Mouse (Mus musculus): Measurements from ENCODE around the gene Rtn3. TPM values are rescaled to one million over a fixed set of nuclear protein-coding genes. Genes with fewer than 3 reads are reported as not detected.

Rtn3 gene
- total RNA-seq, 2 experiments from 2014 or later = 29.4 to 85.3 TPM

DNA sequence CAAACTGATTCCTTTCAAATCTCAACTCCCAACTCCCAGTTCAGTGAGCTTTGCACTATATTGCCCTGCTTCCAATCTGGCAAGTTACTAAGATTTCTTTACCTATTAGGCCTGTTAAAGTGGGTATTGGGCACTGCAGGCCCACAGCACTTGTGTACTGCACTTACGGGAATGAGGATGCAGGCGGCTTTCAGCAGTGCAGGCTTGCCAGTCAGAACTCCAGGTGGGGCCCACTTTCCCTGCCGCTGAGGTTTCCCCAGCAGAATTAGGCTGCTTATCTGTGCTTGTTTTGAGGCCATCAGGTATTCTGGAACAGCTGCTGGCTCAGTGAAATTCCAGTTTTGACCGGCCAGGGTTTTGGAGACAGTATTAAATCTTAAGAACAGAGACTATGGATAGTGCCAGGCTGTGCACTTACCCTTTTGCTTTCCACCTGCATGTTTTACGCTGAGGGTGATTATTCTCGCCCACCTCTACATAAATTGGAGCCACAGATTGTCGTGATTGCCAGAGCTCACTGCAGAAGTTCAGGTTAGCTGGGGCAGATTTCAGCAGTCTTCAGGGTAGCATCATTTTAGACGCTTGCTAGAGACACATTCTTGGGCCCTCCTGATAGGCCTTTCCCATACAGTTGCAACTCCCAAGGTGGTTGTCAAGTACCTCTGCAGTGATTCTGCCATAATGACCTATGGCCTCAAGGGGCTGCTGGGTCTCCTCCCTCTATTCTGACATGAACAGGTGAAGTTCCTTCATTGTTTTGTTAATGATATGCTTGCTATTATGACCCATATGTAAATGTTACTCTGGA, 58.3 kb downstream of the Rtn3 start:
- no peak for ATAC-seq (replicated peaks; ENCODE audit: low FRiP score, poor library complexity, severe bottlenecking)

DNA sequence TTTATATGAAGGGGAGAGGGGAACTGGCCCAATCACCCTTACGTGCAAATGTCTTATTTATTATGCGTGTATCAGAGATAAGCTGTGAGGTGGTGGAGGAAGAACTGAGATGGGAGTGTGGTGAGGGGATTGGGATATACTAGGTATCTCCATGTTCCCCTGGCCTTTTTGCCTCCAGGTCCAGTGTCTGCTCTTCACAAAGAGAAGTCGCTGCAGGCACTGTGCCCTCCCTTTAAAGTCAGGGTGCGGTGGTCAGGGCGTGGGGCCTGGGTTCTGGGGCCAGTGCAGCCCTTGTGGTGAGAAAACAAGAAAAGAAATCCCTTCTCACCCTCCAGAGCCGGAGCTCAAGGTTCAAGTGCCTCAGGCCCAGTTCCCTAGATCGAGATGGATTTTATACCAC, 59.0 kb downstream of the Rtn3 start:
- no peak for ATAC-seq (replicated peaks; ENCODE audit: low FRiP score, poor library complexity, severe bottlenecking)

DNA sequence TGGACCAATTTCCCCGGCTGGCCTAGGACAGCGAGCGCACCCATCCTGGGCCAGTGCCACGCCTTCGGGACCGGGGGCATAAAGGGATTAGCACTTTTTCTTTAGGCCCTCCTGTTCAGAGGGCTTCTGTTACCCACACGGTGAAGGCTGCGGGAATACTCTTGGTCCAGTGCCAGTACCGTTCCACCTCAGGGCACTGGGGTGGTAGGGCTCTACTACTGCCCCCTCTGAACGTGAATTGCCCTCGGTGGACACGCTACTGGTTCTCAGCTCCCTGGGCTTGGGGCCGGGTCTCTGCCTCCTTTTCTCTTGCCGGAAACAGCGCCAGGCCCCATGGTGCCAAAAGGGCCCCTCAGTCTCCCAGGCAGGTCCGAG, 59.4 kb downstream of the Rtn3 start:
- ATAC-seq (replicated peaks; ENCODE audit: low FRiP score, poor library complexity, severe bottlenecking) = no peak

DNA sequence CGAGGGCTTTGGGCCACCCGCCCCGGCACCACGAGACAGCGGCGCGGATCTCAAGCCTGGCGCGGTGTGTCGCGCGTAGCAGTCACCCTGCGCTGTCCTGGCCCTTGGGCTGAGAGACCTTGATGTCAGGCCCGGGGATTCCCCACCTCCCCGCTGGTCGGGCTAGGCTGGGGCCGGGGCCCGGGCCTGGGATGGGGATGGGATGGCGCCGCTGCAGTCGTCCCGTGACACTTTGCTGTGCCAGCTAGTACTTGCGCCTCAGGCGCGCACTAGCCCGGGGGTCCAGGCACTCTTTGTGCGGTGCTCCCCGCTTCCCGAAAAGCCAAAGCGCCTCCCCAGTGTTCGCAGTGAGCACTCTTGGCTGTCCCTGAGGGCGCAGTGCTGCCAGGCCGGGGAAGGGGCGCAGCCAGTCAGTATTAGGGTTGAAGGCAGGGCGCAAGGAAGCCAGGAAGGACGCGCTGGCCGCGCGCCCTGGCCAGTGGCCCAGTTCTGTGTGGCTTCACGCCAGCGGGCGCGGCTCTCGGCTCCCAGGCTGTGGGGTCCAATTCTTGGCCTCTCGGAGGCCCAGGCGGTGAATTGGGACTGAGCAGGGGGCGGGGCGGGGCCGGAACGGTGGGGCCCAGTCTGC, 59.9 kb downstream of the Rtn3 start:
- no peak for ATAC-seq (replicated peaks; ENCODE audit: low FRiP score, poor library complexity, severe bottlenecking)

DNA sequence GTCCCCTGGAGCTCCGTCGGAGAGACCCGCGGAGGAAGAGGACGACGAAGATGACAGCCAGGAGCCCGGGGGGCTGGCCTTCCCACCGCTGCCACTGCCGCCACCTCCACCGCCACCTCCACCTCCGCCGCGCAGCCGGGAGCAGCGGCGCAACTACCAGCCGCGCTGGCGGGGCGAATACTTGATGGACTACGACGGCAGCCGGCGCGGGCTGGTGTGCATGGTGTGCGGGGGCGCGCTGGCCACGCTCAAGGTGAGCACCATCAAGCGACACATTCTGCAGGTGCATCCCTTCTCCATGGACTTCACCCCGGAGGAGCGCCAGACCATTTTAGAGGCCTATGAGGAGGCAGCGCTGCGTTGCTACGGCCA, 60.4 kb downstream of the Rtn3 start:
- ATAC-seq (replicated peaks; ENCODE audit: low FRiP score, poor library complexity, severe bottlenecking) = no peak

DNA sequence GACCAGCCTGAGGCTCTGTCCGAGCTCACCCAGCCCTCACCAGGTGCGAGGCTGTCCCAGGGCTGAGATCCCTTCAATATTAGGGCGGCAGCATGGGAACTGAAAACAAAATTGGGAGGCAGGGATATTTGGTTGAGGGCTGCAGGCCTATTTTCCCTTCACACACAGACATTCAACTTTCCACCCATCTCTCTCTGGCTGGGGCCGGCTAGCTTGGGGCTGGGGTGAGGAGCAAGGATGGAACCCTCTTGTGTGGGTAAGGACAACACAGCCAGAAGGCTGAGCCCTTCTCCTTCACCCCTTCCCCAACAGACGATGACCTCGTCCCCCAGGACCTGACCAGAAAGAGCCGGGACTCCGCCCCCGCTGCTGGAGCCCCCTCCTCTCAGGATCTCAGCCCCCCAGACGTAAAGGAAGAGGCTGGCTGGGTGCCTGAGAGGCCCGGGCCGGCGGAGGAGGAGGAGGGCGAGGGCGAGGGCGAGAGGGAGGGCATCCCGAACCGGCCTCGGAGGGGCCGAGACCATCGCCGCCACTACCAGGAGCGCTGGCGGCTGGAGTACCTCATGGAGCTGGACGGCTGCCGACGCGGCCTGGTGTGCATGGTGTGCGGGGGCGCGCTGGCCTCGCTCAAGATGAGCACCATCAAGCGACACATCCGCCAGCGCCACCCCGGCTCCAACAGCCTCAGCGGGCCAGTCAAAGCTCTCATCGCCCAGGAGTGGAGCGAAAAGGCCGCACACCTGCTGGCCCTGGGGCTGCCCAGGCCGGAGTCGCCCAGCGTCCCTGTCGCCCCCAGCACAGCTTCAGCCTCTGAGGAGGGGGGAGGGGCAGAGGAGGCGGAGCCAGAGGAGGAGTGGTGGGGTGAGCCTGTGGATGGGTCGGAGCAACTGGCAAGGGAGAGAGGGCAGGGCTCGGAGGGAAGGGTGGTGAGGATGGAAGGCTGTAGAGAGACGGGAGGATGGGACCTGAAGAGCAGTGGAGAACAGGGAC, 61.2 kb downstream of the Rtn3 start:
- ATAC-seq (replicated peaks; ENCODE audit: low FRiP score, poor library complexity, severe bottlenecking) = no peak

DNA sequence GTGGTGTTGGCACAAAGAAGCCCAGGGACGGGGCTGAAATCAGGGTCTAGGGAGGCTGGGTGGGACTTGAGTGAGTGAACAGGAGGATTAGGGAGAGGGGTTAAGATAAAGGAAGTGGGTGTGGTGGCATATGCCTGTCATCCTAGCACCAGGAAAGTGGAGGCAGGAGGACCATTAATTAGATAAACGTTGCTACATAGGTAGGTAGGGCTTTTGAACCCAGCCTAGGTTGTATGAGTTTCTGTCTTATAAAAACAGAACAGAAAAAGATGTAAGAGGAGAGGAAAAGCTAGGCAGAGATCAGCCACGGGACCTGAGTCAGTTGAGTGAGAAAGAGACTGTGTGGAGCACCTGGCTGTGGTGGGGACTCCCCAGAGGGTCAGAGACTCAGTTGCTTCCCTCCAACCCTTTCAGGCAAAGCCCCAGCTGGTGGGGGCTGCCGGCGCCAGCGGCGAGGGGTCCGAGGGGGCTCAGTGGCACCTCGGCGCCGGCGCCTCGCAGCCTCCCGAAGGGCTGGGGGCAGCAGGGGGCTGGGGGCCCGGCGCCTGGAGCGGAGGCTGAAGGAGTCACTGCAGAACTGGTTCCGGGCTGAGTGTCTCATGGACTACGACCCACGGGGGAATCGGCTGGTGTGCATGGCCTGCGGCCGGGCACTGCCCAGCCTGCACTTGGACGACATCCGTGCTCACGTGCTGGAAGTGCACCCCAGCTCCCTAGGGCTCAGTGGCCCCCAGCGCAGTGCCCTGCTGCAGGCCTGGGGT, 62.1 kb downstream of the Rtn3 start:
- no peak for ATAC-seq (replicated peaks; ENCODE audit: low FRiP score, poor library complexity, severe bottlenecking)

DNA sequence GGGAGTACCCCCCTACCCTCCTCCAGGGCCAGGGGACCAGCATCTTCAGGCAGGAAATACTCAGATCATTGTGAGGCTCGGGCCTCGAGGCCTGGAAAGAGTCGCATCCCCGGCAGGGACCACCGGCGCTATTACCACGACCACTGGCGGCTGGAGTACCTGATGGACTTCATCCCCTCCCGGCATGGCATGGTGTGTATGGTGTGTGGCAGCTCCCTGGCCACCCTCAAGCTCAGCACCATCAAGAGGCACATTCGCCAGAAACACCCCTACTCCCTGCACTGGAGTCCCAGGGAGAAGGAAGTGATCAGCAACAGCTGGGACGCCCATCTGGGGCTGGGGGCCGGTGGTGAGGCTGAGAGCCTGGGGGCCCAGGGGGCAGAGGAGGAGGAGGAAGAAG, 63.0 kb downstream of the Rtn3 start:
- ATAC-seq (replicated peaks; ENCODE audit: low FRiP score, poor library complexity, severe bottlenecking) = no peak

DNA sequence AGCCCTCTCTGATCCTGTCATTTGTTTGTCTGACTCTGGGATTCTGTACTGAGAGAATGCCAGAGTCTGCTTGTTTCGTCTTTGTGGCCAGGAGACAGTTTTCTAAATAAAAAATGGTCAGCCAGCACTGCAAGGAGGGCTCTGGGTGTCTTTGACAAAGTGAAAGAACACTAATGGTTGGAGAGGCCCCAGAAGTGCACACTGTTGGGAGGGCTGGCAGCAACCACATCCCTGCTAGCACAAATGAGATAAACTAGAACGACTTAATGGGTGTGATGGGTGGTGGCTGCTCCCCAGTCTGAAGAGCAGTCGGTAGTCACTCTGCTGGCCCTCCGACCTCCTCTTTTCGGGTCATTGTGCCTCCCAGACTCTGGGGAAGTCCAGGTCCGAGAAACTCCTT, 63.9 kb downstream of the Rtn3 start:
- ATAC-seq (replicated peaks; ENCODE audit: low FRiP score, poor library complexity, severe bottlenecking) = no peak

DNA sequence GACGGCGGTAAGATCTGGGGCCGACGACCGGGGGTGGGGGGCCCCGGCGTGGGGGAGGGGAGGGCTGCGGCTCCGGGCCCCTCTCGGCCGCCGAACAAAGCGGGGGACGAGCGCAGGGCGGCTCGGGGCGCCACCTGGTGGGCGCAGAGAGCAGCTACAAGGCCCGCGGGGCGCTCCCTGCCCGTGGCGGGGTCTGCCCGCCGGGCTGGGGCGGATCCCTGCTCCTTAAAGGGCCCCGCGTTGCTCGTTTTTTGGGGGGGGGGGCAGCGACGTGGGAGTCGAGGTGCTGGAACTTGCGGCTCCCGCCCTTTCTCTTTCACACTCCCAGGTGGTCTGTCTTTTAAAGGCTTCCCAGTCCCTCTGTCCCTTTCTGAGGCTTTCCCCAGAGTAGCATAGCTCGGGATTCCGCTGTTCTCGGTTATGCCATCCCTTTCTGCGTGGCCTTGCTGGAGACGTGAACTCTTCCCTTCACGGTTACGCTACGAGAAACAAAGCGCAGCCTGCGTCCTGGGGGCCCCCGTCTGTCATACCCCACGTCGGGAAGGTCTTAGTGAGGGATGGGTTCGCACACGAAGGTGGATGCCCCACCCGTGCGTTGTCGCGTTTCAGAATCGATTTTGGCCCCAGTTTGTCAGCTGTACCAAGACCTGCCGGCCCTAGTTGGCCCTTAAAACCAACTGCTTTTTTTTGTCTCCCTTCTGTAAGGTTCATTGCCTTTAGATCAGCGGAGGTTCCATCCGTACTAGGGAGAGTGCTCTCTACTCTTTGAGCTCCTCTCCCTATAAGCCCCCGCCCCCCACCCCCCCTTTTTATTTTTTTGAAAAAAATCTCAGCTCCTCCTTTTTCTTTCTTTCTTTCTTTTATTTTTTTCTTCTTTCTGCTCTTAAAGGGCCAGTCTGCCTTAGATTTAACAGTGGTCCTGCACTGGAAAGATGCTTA, 64.9 kb downstream of the Rtn3 start:
- 0 out of 2 replicates have a peak, but pooled peaks have one; percentile 54 for ATAC-seq (replicated peaks; ENCODE audit: low FRiP score, poor library complexity, severe bottlenecking)

DNA sequence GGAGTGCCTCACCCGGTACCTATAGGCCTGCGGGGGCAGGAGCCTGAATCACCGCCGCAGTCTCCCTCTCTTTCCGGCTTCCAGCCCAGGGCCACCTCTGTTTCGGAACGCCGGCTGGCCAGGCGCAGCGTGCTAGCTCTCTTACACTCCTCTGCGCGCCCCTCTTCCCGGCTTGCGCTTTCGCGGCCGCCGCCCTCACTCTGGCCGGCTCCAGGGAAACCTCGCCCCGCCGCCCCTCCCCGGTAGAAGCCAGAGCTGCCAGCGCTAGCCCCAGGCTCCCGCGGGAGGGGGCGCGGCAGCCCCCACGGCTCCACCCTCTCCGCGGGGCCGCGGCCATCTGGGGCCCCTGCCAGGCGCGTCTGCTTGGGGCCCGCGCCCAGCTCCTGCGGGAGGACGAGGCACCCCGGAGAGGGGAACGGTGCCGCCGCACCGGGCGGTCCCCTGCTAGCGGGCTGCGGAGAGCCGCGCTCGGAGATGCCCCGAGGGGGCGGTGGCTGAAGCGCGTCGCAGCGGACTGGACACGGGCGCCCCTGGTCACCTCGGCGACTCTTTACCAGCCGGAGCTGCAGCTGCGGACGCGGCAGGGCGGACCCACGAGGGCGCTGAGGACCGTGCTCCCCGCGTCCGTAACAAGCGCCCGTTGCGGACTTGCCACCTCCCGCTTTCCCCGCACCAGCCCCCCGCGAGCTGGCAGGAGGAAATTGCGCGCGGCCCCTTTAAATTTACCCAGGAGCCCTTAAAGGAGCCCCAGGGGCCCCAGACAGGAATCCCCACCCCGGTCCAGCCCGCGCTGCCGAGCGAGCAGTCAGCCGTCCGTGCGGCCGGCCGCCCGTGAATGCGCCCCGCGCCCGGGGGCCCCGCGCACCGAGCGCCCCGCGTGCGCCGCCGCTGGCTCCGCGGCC, 66.0 kb downstream of the Rtn3 start, which contains the start of gene 2700081O15Rik:
Gene 2700081O15Rik, plus strand, starts transcription at position 792 of the 902 bp plus-strand sequence.
- no peak for ATAC-seq (replicated peaks; ENCODE audit: low FRiP score, poor library complexity, severe bottlenecking)

DNA sequence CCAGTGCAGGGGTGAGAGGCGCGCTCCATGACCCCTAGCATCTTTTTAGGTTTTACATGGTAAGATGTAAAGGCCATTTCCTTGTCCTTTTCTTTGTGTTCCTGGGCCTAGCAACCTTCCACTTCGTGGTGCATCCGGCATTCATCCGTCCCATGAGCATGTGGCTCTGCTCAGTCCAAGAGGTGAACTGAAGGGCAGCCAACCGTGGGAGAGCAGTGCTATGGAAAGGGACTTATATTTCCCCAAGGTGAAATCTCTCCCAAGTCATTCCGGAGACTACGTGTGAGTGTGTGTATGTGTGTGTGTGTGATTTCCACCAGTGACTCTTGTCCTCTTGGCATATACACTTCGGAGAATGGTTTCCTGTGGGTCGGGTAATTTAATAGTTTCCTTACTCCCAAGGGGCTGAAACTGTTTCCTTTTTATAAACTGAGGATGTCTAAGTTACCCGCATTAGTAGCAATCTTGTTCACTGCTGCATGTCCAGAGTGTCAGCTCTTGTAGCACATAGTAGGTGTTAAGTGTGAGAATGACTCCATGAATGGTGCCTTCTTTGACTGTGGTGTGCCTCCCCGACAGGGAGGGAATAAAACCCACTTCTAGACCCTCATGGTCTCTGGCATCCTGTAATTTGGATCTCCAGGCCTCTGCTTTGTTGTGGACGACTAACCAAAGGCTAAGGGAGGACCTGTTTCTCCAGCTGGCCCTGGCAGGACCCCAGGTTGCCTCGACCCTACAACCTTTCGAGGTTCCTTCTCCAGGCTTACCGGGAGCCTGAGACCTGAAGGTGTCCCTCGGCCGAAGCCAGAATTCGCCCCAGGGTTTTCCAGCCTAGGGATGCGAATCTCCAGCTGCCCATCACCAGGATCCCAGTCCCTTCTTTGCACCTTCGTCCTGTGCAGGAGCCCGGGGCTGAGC, 66.9 kb downstream of the Rtn3 start:
- ATAC-seq (replicated peaks; ENCODE audit: low FRiP score, poor library complexity, severe bottlenecking) = no peak

DNA sequence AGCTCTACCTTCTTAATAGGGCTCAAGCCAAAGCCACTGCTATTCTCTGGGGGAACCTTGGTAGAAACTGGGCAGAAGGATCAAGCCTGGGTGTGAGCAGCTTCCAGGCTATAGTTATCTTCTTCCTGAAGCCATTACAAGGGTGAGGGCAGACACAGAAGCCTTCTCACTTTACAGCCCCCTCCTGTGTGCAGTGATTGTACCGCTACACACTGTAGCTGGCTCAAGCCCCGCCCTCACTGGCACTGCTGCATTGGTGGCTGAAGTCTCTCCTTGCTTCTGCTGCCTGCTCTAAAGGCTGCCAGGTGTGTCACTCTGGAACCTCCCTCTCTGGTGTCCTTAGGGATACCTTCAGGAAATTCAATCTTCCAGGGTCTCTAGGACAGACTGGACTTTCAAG, 70.7 kb downstream of the Rtn3 start:
- ATAC-seq (replicated peaks; ENCODE audit: low FRiP score, poor library complexity, severe bottlenecking) = 0 out of 2 replicates have a peak, but pooled peaks have one; percentile 6

DNA sequence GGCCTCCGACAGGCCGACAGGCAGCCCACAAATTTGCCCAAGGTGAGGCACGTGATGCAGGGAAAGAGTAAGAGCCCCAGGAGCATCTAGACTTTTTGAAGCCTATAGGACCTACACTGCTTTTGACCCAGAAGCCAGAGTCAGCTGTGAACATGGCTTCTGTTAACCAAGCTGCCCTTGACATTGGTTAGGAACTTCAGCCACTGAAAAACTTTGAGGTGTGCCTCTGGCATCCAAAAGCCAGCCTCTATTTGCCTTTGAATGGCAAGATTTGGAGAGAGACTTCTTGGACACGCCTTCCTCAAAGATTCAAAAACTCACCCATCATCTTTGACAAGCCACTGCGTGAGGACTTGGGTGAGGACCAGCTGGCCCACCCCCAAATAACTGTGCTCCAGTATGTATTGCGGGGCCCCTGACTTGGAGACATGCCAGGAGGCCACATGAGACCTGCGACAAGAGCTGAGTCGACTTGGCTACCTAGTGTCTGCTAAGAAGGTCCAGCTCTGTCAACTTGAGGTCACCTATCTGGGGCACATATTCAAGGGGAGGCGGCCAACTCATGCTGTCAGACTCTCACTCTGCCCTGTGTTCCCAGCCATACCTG, 78.4 kb downstream of the Rtn3 start:
- ATAC-seq (replicated peaks; ENCODE audit: low FRiP score, poor library complexity, severe bottlenecking) = no peak

DNA sequence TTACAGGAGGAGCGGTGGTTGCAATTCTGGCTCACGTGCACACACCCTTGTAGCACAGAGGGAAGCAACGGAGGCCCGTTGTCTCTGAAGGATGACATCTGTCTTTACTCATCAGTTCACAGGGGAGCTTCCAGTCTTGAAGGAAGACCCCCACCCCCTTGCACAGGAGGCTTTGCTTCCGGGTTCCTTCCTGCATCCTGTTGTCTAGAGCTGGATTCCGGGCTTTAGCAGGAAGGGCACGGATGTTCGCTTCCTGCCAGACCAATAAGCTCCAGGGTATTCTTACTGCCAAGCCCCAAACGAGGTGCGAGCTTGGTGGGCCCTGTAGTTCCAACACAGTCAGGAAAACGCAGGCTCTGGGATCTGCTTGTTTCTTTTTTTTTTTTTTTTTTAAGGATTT, 82.4 kb downstream of the Rtn3 start:
- ATAC-seq (replicated peaks; ENCODE audit: low FRiP score, poor library complexity, severe bottlenecking) = no peak

DNA sequence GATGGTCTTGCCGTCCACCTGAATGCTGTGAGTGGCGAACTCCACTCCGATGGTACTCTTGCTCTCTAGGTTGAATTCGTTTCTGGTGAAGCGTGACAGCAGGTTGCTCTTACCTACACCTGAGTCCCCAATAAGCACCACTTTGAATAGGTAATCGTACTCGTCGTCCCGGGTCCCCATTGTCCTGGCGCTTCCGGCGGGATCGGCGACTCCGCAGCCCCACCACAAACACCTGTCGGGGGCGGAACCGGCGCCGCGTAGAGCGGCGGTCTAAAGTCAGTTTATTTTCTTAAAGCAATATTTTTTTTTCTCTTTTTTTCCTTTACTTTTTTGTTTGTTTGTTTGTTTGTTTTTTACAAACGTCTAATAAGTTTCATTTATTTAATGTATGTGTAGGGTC, 84.2 kb downstream of the Rtn3 start:
- ATAC-seq (replicated peaks; ENCODE audit: low FRiP score, poor library complexity, severe bottlenecking) = peak; percentile 66

Measured in erythroblast, adult 5-6 weeks (primary cell).